Mouse (Mus musculus): ENCODE results near the gene Arfrp1.

The Arfrp1 gene

GRCm38 (mm10) chr2:181364860-181365596 is at the start of gene Arfrp1, which contains the start of gene Zgpat:
Gene Arfrp1, minus strand, starts transcription at chr2:181365404.
Gene Zgpat, plus strand, starts transcription at chr2:181364928.
- peak; percentile 90 to 91 for DNase-seq (ENCODE audit: low spot score in 2 of 2)

GRCm38 (mm10) chr2:181413141-181413540 is 47.9 kb upstream of the Arfrp1 start:
- no peak for DNase-seq (ENCODE audit: low spot score in 2 of 2)

- peak; percentile 53 to 68 for DNase-seq (ENCODE audit: low spot score in 2 of 2)
Measured at GRCm38 (mm10) chr2:181410760-181411473, 45.7 kb upstream of the Arfrp1 start.

- no peak for DNase-seq (ENCODE audit: low spot score in 2 of 2)
Measured at GRCm38 (mm10) chr2:181409643-181410042, 44.4 kb upstream of the Arfrp1 start.

GRCm38 (mm10) chr2:181403722-181404121 is 38.5 kb upstream of the Arfrp1 start:
- no peak for DNase-seq (ENCODE audit: low spot score in 2 of 2)

- DNase-seq (ENCODE audit: low spot score in 2 of 2), result no peak
Measured at GRCm38 (mm10) chr2:181401497-181401896, 36.3 kb upstream of the Arfrp1 start.

- no peak for DNase-seq (ENCODE audit: low spot score in 2 of 2)
Measured at GRCm38 (mm10) chr2:181397207-181397761, 32.1 kb upstream of the Arfrp1 start.

GRCm38 (mm10) chr2:181394086-181394485 is 28.9 kb upstream of the Arfrp1 start:
- DNase-seq (ENCODE audit: low spot score in 2 of 2), result no peak

GRCm38 (mm10) chr2:181392600-181393213 is 27.5 kb upstream of the Arfrp1 start:
- peak; percentile 86 to 91 for DNase-seq (ENCODE audit: low spot score in 2 of 2)

- DNase-seq (ENCODE audit: low spot score in 2 of 2), result no peak
Measured at GRCm38 (mm10) chr2:181391541-181391940, 26.3 kb upstream of the Arfrp1 start.

- DNase-seq (ENCODE audit: low spot score in 2 of 2), result no peak
Measured at GRCm38 (mm10) chr2:181391022-181391421, 25.8 kb upstream of the Arfrp1 start.

- DNase-seq (ENCODE audit: low spot score in 2 of 2), result no peak
Measured at GRCm38 (mm10) chr2:181390136-181390870, 25.1 kb upstream of the Arfrp1 start.

GRCm38 (mm10) chr2:181386663-181387210 is 21.5 kb upstream of the Arfrp1 start:
- no peak for DNase-seq (ENCODE audit: low spot score in 2 of 2)

GRCm38 (mm10) chr2:181385885-181386284 is 20.7 kb upstream of the Arfrp1 start:
- peak in 1 of 2 experiments; percentile 78 for DNase-seq (ENCODE audit: low spot score in 2 of 2)

- no peak for DNase-seq (ENCODE audit: low spot score in 2 of 2)
Measured at GRCm38 (mm10) chr2:181384919-181385391, 19.8 kb upstream of the Arfrp1 start.

- DNase-seq (ENCODE audit: low spot score in 2 of 2), result no peak
Measured at GRCm38 (mm10) chr2:181384463-181384862, 19.3 kb upstream of the Arfrp1 start.

GRCm38 (mm10) chr2:181381631-181382306 is 16.6 kb upstream of the Arfrp1 start:
- DNase-seq (ENCODE audit: low spot score in 2 of 2), result no peak

GRCm38 (mm10) chr2:181381107-181381506 is 15.9 kb upstream of the Arfrp1 start:
- no peak for DNase-seq (ENCODE audit: low spot score in 2 of 2)

GRCm38 (mm10) chr2:181380251-181380650 is 15.0 kb upstream of the Arfrp1 start:
- DNase-seq (ENCODE audit: low spot score in 2 of 2), result no peak

- no peak for DNase-seq (ENCODE audit: low spot score in 2 of 2)
Measured at GRCm38 (mm10) chr2:181379778-181380177, 14.6 kb upstream of the Arfrp1 start, which contains the start of gene Lime1. Gene Lime1, plus strand, starts transcription at chr2:181380078.

All from frontal cortex, postnatal 36 days (tissue).